Mouse (Mus musculus): ENCODE measurements around the gene Abcb8. TPM values are rescaled to one million over a fixed set of nuclear protein-coding genes. Genes with fewer than 3 reads are reported as not detected.

Abcb8 gene
- polyA plus RNA-seq, 1 experiment from 2014 or later = 38.9 TPM

DNA sequence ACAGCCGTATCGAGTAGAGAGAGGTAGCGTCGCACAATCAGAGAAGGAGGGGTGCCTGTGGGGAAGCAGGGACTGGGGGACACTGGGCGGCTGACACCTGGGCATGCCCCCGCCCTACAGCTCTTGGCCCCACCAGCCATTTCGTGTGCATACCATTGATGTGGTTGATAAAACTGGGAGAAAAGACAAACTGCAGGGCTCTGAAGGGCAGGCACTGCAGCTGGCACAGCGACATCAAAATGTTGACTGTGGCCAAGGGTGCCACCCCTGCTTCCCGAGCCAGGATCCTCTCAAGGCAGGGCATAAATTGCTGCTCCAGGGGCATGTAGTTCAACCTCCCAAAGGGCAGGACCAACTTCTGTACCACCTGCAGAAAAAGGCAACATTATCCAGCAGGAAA, 48.6 kb downstream of the Abcb8 start:
- Histone ChIP-seq H3K9ac (no peak overlapping the region), H3K4me1 (peaks cover 28% of the 10 kb centered on the region), H3K4me3 (no peak overlapping the region), H3K9me3 (no peaks in the 10 kb centered on the region), H3K36me3 (peaks cover 64% of the 10 kb centered on the region), H3K4me2 (no peak overlapping the region), H3K27me3 (no peaks in the 10 kb centered on the region), H3K27ac (no peak overlapping the region)
- ATAC-seq (ENCODE audit: insufficient number of reproducible peaks, low FRiP score, low TSS enrichment, low read depth) = no peak
- WGBS = 82% methylated on average over 9 of the region's 9 CpGs

DNA sequence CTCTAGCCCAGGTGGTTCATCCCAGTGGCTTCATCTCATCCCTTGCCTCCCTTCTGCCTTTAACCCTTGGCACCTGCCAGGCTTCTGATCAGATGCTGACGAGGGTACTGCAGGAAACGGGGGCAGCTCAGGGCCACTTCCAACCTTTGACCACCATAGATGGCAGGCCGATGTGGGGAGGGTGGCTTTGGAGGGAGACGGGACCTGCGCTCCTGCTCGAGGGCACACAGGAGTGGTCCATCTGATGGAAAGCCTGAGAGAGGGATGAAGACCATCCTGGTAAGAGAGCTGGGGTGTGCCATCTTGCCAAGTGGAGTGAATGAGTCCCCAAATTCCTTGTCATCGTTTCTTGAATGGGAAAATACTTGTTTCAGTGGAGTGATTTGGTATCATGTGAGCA, 49.7 kb downstream of the Abcb8 start:
- H3K4me1 ChIP-seq = peaks cover 39% of the 10 kb centered on the region
- WGBS = 88% methylated on average over 7 of the region's 7 CpGs
- ATAC-seq (ENCODE audit: insufficient number of reproducible peaks, low FRiP score, low TSS enrichment, low read depth) = no peak
- no peak overlapping the region for H3K4me2 ChIP-seq
- H3K27ac ChIP-seq = no peak overlapping the region
- H3K4me3 ChIP-seq = no peak overlapping the region
- no peaks in the 10 kb centered on the region for H3K27me3 ChIP-seq
- peaks cover 53% of the 10 kb centered on the region for H3K36me3 ChIP-seq
- H3K9me3 ChIP-seq = no peaks in the 10 kb centered on the region
- H3K9ac ChIP-seq = no peak overlapping the region

DNA sequence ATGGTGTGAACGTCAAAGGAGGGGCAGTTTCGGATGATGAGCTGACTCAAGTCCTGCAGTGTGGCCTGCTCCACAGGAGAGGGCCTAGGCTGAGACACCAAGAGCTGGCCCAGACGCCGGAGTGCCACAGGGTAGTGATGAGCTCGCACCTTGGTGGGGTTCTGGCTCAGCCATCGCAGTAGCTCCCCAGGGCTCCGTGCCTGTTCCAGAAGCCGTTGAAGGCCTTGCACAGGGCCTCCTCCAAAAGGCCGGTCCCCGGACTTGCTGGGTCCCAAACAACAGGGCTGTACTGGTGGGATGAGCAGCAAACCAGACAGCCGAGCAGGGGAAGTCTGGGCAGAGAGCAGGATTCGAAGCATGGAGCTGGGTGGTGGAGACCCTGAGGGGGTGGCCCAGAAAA, 50.5 kb downstream of the Abcb8 start:
- H3K4me2 ChIP-seq = peak overlapping the region; percentile 76
- H3K36me3 ChIP-seq = peaks cover 47% of the 10 kb centered on the region
- H3K4me3 ChIP-seq = peak overlapping the region; percentile 96
- H3K27ac ChIP-seq = no peak overlapping the region
- ATAC-seq (ENCODE audit: insufficient number of reproducible peaks, low FRiP score, low TSS enrichment, low read depth) = no peak
- H3K4me1 ChIP-seq = peaks cover 39% of the 10 kb centered on the region
- 79% methylated on average over 12 of the region's 12 CpGs for WGBS
- no peaks in the 10 kb centered on the region for H3K27me3 ChIP-seq
- no peaks in the 10 kb centered on the region for H3K9me3 ChIP-seq
- H3K9ac ChIP-seq = peak overlapping the region; percentile 98; the same call in 1 of the 2 replicates

DNA sequence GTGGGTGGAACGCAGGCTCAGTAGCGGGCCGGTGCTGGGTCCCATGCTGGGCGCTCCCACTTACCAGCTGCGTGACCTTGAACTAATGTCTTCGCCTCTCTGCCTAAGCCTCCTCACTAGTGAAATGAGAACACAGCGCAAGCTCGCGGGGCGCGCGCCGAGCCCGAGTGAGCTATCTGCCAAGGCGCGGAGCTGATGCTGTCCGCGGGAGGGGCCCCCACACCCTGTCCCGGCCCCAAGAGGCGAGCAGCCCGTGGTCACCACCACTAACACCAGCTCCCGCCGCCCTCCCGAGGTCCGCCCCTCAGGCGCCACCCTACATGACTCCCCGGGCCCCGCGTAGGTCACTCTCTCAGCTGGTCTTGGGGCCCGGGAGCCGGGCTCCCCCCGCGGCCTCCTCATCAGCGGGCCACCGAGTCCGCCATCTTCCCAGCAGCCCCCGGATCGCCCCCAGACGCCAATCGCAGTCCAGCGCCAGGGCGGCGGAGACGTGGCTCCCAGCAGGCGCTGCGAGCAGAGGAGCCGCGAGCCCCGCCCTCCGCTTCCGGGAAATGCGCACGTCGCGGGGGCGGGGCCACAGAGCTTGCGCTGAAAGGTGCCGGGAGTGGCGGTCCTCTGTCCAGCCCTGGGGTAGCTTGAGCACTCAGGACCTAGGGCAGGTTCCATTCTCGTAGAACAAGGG, 51.4 kb downstream of the Abcb8 start, which contains the start of gene Fastk:
Fastk (minus strand) TSS at position 542 of the 682 bp plus-strand sequence.
- ATAC-seq (ENCODE audit: insufficient number of reproducible peaks, low FRiP score, low TSS enrichment, low read depth) = peak; percentile 87
- WGBS = under 1% methylated on average over 59 of the region's 60 CpGs
- Histone ChIP-seq H3K27me3 (no peaks in the 10 kb centered on the region), H3K27ac (peak within 1 kb of the TSS; percentile 96), H3K36me3 (peaks cover 37% of the 10 kb centered on the region), H3K4me1 (peaks cover 39% of the 10 kb centered on the region), H3K9me3 (no peaks in the 10 kb centered on the region), H3K9ac (peak within 1 kb of the TSS; percentile 98), H3K4me2 (peak within 1 kb of the TSS; percentile 76), H3K4me3 (peak within 1 kb of the TSS; percentile 96)

DNA sequence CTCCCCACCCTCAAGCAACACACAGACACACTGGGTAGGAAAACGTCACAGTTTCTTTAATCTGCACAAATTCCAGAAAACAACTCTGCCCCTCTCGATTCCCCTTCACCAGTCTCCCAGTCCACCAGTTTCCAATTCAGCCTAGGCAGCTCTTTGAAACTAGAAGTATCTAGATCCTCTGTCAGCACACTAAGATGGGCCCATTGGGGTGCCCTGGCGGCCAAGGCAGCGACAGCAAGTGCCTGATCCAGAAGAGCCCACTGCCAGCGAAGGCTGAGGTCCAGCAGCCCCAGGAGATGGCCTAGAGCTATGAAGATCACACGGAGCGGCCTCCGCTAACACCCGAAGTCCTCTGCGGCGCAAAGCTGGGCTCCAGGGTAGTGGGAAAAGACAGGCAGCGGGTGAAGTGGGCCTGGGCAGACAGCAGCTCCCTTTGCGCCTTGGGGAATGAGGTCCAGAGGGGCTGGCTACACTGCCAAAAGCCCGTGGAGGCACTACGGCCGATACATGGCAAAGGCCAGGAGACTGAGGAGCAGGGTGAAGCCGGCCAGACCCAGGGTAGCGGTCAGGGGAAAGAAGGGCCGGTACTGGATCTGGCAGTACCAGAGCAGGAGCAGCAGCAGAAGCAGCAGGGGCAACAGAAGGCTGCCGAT, 52.1 kb downstream of the Abcb8 start:
- Histone ChIP-seq H3K27ac (peak overlapping the region; percentile 96), H3K36me3 (peaks cover 31% of the 10 kb centered on the region), H3K4me1 (peaks cover 39% of the 10 kb centered on the region), H3K9me3 (no peaks in the 10 kb centered on the region), H3K27me3 (no peaks in the 10 kb centered on the region), H3K9ac (peak overlapping the region; percentile 98), H3K4me3 (peak overlapping the region; percentile 96), H3K4me2 (peak overlapping the region; percentile 76)
- WGBS = 50% methylated on average over 20 of the region's 20 CpGs
- no peak for ATAC-seq (ENCODE audit: insufficient number of reproducible peaks, low FRiP score, low TSS enrichment, low read depth)

DNA sequence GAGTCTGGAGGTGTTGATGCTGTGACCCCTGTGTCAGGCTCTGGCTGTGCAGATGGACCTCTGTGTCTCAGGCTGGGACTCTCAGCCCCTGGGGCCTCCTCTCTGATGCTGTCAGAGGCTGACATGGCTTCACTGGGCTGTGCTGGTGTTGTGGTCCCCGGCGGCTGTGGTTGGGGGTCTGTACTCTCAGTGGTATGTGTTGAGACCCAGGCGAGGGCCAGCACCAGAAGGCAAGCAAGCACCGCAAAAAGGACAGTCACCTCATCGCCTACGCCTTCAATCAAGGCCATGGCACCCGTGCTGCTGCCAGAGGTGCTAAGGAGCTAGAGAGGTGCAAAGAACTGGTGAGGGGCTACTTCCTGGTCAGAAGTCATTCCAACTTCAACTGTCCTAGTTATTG, 53.2 kb downstream of the Abcb8 start:
- no peak for ATAC-seq (ENCODE audit: insufficient number of reproducible peaks, low FRiP score, low TSS enrichment, low read depth)
- H3K27ac ChIP-seq = no peak overlapping the region
- H3K9me3 ChIP-seq = no peaks in the 10 kb centered on the region
- H3K4me2 ChIP-seq = no peak overlapping the region
- no peaks in the 10 kb centered on the region for H3K27me3 ChIP-seq
- 88% methylated on average over 7 of the region's 7 CpGs for WGBS
- peaks cover 20% of the 10 kb centered on the region for H3K36me3 ChIP-seq
- no peak overlapping the region for H3K9ac ChIP-seq
- H3K4me1 ChIP-seq = peaks cover 47% of the 10 kb centered on the region
- H3K4me3 ChIP-seq = peak overlapping the region; percentile 59; the same call in 1 of the 2 replicates

DNA sequence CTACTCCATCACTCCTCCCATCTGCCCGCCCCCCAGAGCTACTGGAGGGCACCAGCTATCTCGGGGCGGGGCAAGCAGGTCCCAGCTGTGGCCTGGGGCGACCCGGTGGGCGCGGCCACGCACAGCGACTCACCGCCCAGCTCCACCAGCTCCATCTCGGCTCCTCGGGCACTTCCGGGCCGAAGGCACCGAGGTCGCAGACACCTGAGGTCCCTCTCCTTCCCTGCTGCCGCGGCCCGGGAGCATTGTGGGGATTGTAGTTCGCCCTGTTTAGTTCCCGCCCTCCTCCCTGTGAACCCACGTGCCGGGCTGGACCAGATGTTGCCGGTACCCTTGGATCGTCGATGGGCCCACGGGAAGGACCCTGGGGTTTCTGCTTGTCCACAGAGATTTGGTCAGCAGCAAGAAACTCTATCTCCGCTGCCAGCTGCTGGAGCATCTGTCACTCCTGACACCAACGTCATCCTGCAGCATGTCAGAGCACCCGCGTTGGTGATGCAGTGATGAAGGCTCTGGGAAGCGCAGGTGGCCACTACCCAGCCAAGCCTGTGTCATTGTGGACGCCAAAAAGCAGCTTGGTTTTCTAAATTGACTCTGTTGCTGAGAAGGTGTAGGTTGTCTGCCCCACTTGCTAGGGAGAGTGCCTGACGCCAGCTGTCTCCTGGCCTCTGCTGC, 54.3 kb downstream of the Abcb8 start, which contains the start of gene Tmub1:
Tmub1 (minus strand) TSS at position 231 of the 675 bp plus-strand sequence.
- Histone ChIP-seq H3K4me3 (peak within 1 kb of the TSS; percentile 59), H3K27ac (peak within 1 kb of the TSS; percentile 14; the same call in 1 of the 2 replicates), H3K9me3 (no peaks in the 10 kb centered on the region), H3K27me3 (no peaks in the 10 kb centered on the region), H3K4me1 (peaks cover 47% of the 10 kb centered on the region), H3K9ac (peak within 1 kb of the TSS; percentile 43), H3K36me3 (peaks cover 10% of the 10 kb centered on the region), H3K4me2 (peak within 1 kb of the TSS; percentile 77)
- ATAC-seq (ENCODE audit: insufficient number of reproducible peaks, low FRiP score, low TSS enrichment, low read depth) = peak; percentile 42
- 3% methylated on average over 33 of the region's 34 CpGs for WGBS

DNA sequence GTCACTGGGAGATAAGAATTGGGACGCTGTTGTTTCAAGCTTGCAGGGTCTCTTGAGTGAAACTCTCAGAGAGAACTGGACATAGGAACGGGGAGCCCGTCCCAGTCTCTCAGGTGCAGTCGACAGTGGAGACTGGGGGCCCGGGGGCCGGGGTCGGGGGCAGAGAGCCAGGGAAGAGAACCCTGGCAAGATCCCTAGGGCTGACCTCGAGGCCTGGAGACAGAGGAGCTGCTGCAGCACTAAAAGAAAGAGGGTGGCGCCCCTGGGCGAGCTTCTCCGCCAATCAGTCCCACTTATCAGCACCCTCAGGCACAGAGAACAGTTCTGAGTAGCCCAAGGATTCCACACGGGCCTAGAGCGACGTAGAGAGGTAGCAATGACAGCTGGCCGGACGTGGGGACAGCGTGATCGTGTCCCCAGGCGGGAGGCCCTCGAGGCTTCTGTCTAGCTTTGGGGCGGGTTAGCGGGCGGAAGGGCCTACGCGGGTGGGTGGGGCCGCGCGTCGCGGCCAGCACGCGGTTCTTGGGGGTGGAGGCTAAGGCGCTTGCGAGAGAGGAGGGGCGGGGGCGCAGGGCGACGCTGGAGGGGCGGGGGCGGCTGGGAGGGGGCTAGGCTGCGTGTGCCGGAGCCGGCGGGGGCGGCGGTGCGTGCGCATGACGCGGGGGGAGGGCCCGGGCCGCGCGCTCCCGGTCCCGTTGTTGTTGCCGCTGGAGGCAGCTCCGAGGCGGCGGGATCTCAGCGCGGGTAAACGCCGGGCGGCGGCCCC, 58.0 kb downstream of the Abcb8 start:
- Histone ChIP-seq H3K4me1 (peaks cover 60% of the 10 kb centered on the region), H3K27ac (peak overlapping the region; percentile 92), H3K27me3 (no peaks in the 10 kb centered on the region), H3K4me3 (peak overlapping the region; percentile 81), H3K36me3 (no peaks in the 10 kb centered on the region), H3K9me3 (no peaks in the 10 kb centered on the region), H3K9ac (peak overlapping the region; percentile 96), H3K4me2 (peak overlapping the region; percentile 91)
- ATAC-seq (ENCODE audit: insufficient number of reproducible peaks, low FRiP score, low TSS enrichment, low read depth) = peak; percentile 82
- WGBS = 4% methylated on average over 35 of the region's 66 CpGs

DNA sequence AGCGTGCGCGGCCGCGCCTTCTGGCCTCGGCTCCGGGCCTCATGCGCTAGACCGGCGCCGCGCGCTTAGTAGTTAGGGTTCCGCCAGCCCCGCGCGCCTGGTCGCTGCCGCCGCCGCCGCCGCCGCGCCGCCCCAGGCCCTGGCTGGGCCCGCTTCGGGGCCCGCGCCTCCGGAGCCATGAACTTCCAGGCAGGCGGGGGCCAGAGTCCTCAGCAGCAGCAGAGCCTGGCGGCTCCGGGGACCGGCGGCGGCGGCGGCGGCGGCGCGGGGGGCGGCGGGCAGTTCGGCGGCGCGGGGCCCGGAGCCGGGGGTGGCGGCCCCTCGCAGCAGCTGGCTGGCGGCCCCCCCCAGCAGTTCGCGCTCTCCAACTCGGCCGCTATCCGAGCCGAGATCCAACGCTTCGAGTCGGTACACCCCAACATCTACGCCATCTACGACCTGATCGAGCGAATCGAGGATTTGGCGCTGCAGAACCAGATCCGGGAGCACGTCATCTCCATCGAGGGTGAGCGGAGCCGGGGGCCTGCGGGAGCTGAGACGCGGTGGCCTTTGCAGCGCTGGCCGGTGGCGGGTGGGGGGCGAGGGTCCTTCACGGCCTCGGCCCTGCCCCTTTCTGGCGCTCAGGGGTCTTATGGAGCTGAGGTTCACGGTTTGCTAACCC, 58.7 kb downstream of the Abcb8 start, which contains the start of gene Agap3:
Agap3 (plus strand) TSS at position 148 of the 661 bp plus-strand sequence.
- Histone ChIP-seq H3K27me3 (no peaks in the 10 kb centered on the region), H3K4me1 (peaks cover 55% of the 10 kb centered on the region), H3K36me3 (0 out of 2 replicates have a peak, but pooled peaks cover under 1% of the 10 kb centered on the region), H3K9ac (peak within 1 kb of the TSS; percentile 96), H3K9me3 (no peaks in the 10 kb centered on the region), H3K4me2 (peak within 1 kb of the TSS; percentile 91), H3K4me3 (peak within 1 kb of the TSS; percentile 81), H3K27ac (peak within 1 kb of the TSS; percentile 92)
- ATAC-seq (ENCODE audit: insufficient number of reproducible peaks, low FRiP score, low TSS enrichment, low read depth) = peak; percentile 26
- WGBS = 3% methylated on average over 65 of the region's 85 CpGs

DNA sequence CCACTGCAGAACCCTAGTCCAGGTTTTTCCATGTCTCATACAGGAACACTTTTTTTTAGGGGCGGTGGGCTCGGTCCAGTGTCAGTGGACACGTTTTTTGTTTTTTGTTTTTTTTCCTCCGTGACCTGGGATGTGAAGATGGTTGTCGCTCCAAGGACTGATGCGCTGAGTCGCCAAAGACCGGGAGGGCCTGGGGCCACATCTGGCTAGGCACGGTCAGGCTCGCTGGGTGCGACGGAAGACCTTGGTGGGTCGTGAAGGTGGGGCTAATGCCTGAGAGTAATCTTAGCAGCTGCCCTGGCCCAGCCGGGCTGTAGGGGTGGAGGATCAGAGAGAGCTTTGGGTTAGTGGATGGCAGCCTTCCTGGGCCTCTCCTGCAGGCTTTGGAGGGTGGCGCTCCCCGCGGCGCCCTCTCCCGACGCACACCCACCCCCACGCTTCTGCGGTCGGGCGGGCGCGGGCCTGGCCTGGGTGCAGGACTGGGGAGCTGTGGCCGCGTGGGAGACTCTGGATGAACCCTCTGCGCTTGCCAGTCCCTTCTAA, 59.3 kb downstream of the Abcb8 start:
- Histone ChIP-seq H3K36me3 (peaks cover 5% of the 10 kb centered on the region; the same call in 1 of the 2 replicates), H3K27ac (peak overlapping the region; percentile 92), H3K4me3 (peak overlapping the region; percentile 81), H3K27me3 (no peaks in the 10 kb centered on the region), H3K4me1 (peaks cover 49% of the 10 kb centered on the region), H3K9ac (peak overlapping the region; percentile 96), H3K9me3 (no peaks in the 10 kb centered on the region), H3K4me2 (peak overlapping the region; percentile 91)
- no peak for ATAC-seq (ENCODE audit: insufficient number of reproducible peaks, low FRiP score, low TSS enrichment, low read depth)
- under 1% methylated on average over 29 of the region's 29 CpGs for WGBS

Measured in limb, embryonic 15.5 days (tissue).